Mouse (Mus musculus) right cerebral cortex, postnatal 14 days (tissue): ENCODE measurements at regions not wholly inside any gene's neighbourhood (a gene's known extent, or its start where the extent isn't known, plus 50 kb on each side); places are given as distances from the start of the nearest gene placed in this dataset.

Experiments
- DNase-seq: peaks from one replicate; pipeline ENCODE4 v3.0.0; 2022

- no peak for DNase-seq
These were observed 224.0 kb upstream of the Pld5 start for GRCm38 (mm10) chr1:176499010-176499650.

DNA sequence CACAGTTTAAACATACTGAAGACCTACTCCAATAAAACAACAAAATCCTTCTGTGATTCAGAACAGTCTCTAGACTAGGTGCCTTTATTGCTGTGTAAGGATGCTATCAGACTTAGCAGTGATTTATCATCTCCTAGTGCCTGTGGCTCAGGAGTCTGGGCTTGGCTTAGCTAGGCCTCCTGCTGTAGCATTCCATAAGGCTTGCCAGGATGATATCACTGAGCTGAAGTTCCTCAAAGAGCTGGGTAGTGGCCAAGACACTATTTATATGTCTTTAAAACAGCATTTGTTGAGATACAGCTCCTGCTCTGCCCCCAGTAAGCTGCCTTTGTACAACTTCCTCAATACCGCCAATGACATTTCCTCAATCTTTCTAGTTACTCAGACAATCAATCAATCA is 193.4 kb upstream of the Pld5 start:
- DNase-seq = no peak

GRCm38 (mm10) chr1:176462125-176462524 is 187.0 kb upstream of the Pld5 start:
- no peak for DNase-seq

GRCm38 (mm10) chr1:176446735-176447134 is 171.6 kb upstream of the Pld5 start:
- no peak for DNase-seq

DNA sequence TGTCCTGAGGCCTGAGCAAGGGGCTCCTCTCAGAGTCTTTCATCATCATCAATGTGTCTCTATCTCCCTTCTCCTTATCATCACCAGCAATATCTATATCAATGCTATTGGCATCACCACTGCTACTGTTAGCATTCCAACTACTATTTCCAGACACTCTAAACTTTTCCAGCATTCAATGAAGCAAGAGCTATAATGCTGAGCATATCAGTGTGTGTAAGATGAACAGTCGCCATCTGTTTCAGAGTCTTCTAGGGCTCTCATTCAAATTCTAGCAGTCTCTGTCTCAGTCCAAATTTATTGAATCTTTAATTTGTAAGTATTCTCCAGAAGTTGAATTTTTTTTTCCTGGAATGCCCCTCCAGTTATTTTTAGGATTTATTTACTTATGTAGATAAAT is 168.6 kb upstream of the Pld5 start:
- DNase-seq = no peak

- peak; percentile 10 for DNase-seq
These were observed 165.1 kb upstream of the Pld5 start for GRCm38 (mm10) chr1:176440254-176440653.

- no peak for DNase-seq
These were observed 152.7 kb upstream of the Pld5 start for GRCm38 (mm10) chr1:176427835-176428234.

GRCm38 (mm10) chr1:176427046-176427445 is 151.9 kb upstream of the Pld5 start:
- no peak for DNase-seq

DNA sequence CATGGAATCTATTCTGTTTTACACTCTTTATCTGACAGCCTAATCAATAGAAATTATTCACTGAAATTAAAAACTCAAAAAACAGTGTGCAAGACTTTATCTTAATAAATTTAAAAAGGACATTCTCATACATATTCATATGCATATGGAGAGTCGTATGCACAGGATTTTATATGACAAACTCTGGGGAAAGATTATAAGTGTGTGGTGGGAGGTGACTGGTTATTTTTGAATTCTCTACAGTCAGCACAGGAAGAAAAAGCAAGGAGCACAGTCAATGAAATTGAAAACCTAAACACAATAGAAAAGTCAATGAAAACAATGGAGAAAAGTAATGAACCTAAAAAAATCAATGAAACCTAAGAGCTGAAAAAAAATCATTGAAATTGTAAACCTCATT is 142.1 kb upstream of the Pld5 start:
- DNase-seq = no peak

DNA sequence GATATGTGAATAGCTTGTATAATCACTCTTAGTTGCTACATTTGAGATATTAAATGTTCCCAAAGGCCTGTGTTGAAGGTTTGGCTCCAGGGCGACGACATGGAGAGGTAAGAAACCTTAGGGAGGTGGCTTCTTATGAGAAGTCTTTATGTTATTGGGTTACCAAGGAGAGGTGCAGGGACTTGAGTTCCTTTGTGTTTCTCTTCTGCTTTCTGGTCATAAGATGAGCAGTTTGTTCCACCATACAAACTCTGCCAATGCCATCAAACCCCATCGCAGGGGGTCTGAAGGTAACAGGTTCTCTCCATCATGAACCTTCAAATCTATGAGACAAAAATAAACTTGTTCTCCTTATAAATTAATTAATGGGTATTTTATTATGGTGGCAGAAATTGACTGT is 129.0 kb upstream of the Pld5 start:
- no peak for DNase-seq

GRCm38 (mm10) chr1:176379645-176380044 is 104.5 kb upstream of the Pld5 start:
- DNase-seq = no peak

DNA sequence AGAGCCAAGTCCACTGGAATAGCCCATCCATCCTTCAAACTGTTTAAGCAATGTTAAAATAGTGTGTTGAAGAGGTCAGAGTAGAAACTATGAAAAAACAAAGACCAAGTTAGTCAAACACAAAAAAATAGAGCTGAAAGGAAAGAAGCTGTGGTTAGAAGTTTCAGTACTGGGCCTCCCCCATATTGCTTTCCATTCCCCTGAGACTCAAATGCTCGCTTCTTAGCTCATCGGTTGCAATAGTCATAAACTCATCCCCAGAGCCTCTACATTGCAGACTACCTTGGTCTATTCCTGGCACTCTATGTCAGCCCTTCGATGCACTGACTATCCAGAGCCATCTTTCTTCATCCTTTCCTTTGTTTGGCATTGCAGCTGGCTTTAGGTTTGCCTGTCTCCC is 91.8 kb upstream of the Pld5 start:
- no peak for DNase-seq

- DNase-seq = no peak
These were observed 85.8 kb upstream of the Pld5 start for GRCm38 (mm10) chr1:176360957-176361356.

DNA sequence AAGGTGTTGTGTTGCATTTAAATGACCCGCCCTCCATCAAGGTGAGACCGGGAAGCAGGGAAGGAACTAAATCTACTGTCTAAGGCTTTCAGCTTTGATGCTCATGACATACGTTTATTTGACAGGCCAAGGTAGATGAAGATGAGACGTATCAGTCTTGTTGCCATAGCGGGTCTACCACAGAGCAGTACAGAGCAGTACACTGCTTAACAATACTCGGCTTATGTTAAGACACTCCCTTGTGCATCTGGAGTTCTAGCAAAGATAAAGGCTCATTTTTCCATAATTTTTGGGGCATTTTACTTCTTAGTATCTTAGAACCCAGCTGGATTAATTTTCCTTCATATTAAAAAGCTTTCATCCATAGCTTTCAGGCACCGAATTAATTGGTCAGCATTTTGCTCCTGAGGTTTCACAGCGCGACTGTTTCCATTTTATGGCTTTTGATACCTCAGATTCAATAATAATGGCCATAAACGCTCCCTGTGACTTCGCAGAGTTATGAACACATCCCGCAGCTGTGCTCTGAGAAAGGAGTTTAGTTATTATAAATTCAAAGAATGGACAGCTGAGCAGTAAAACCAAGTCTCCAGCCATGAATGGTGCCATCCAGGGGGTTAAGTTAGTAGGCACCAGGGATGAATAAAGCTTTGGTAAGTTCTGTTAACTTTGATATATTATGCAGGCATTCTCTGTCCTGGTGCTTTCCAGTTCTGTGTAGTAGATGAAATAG is 85.0 kb upstream of the Pld5 start:
- no peak for DNase-seq

GRCm38 (mm10) chr1:176355342-176355741 is 80.2 kb upstream of the Pld5 start:
- DNase-seq = peak; percentile 26

DNA sequence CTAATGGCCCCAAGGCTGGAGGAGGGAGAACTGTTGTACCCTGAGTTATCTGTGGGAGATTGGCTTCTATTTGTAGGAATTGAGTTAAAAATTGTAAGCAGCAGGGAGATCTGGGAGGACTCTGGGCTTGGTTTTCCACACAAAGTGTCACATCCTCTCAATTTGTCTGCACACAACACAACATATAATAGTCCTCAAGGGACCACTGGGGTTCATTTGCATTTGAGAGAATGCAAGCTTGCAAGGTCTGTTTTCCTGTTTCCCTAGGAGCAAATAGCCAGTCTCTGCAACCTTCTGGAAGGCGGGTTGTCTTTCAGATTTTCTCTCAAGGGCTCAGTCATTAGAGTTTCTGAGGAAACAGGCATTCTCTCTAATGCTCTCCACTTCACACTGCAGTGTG is 79.8 kb upstream of the Pld5 start:
- no peak for DNase-seq

- no peak for DNase-seq
These were observed 77.6 kb upstream of the Pld5 start for GRCm38 (mm10) chr1:176352706-176353105.

GRCm38 (mm10) chr1:176349909-176350495 is 74.9 kb upstream of the Pld5 start:
- no peak for DNase-seq

GRCm38 (mm10) chr1:176348129-176348528 is 73.0 kb upstream of the Pld5 start:
- DNase-seq = no peak

DNA sequence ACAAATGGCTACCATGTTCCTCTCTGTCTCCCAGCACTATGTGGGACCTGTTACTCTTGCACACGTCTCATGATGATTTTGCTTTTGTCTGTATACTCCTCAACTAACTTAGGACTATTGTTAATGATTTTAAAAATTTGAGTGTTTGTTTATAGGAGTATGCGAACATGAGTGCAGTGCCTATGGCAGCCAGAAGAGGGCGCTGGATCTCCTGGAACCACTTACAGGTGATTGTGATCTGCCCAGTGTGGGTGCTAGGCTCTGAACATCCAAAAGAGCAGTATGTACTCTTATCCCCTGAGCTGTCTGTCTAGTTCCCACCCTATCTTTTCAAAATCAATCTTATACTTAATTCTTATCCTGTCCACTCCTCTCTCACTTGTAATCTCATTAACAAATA is 56.2 kb upstream of the Pld5 start:
- DNase-seq = no peak
